Mouse (Mus musculus): ENCODE results near the gene Lrrfip1. TPM values are rescaled to one million over a fixed set of nuclear protein-coding genes. Genes with fewer than 3 reads are reported as not detected.

Gene Lrrfip1
- polyA plus RNA-seq, 1 experiment: 16.6 TPM

DNA sequence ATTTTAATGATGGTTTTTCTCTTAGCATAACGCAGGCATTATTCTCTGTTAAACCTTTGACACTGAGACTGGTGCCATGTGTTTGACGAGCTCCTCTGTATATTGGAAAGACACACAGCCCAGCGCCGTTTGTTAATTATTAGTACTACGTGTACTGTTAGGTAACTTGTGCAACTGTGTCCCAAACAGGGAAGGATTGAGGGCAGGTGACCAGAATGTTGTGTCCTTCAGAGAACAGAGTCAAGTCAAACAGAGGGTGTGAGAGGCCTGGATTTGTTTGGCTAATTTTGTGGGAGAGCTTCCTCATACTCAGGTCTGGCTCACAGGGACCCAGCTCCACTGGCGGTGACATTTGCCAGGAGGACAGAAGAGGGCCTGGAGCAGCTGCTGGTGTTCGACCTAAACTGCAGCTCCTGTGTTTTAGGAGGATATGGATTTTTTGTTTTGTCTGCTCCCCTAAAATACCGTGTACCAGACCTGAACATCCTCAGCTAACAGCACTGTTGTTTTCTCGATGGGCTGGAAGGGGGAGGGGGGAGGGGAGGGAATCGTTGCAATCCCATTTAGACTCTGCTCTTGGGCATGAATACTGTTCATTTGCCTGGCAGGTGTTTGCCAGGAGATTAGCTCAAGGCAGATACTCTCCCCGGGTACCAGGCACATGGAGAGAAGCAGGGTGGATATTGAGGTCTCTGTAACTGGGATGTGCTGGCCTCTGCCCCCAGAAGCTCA, 103.3 kb downstream of the Lrrfip1 start:
- H3K27ac ChIP-seq (ENCODE audit: insufficient read depth, low read length): no peak overlapping the region

DNA sequence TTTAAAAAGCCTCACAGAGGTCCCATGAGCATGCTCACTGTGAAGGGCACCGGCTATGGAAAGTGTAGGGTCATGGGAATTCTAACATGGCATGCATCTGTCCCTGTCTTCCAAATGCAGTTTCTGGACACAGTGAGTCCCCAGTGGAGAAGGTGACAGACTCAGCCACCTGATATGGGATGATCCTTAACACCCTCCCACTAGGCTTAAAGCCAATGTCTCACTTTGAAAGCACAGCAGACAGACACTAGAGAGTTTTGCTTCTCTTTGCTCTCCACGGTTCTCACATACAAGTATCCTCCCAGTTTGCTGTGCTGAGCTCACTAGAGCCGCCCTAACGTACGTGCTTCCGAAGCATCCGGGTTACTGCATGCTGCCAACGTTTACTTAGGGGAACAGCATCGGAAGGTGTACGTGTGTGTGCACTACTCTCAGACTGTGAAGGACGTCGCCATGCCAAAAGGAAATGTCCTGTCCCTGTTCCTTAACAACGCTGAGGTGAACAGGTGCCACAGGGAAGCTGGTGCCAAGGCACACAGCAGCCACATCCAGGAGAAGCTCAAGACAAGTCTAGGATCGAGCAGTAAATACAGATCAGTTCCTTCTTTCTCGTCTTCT, 104.9 kb downstream of the Lrrfip1 start:
- WGBS: 94% methylated on average over 15 of the region's 15 CpGs
- DNase-seq (ENCODE audit: low read depth in 1 of 2, low spot score in 2 of 2): no peak
- peaks cover 25% of the 10 kb centered on the region for H3K36me3 ChIP-seq (ENCODE audit: control insufficient read depth, insufficient read depth, low read length)

More for the DNA sequence above, 103.3 kb downstream of the Lrrfip1 start:
- Histone ChIP-seq H3K4me3 (ENCODE audit: extremely low read depth, insufficient read depth, insufficient read length) (no peak overlapping the region), H3K36me3 (ENCODE audit: control insufficient read depth, insufficient read depth, low read length) (peaks cover 14% of the 10 kb centered on the region), H3K27me3 (ENCODE audit: control insufficient read depth, insufficient read depth, low read length) (no peaks in the 10 kb centered on the region), H3K4me1 (ENCODE audit: control insufficient read depth, insufficient read depth, insufficient read length) (0 out of 2 replicates have a peak, but pooled peaks cover under 1% of the 10 kb centered on the region)
- WGBS: 88% methylated on average over 11 of the region's 11 CpGs
- DNase-seq (ENCODE audit: low read depth in 1 of 2, low spot score in 2 of 2): no peak
- no peak for TF ChIP-seq POLR2A (IDR thresholded peaks at IDR 0.05; ENCODE audit: low read depth, low read length)
- TF ChIP-seq CTCF (IDR thresholded peaks at IDR 0.05; ENCODE audit: extremely low read depth, insufficient read depth, insufficient read length, insufficient replicate concordance): no peak

DNA sequence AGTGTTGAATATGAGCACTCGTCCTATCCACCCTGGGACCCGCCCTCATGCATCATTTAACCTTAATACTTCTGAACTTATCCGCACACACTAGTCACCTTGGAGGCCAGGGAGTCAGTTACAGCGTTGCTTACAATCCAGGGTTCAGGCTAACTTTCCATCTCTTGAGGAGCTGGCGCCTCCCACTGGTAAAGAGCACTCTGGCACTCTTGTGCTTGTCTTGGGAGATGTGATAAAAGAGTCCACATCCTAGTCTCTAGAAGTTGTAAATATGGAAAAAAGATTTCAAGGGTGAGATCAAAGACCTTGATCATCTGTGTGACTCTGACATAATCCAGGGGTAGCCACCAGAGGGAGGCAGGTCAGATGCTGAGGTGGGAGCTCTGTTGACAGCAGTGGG, 109.0 kb downstream of the Lrrfip1 start:
- TF ChIP-seq CTCF (IDR thresholded peaks at IDR 0.05; ENCODE audit: extremely low read depth, insufficient read depth, insufficient read length, insufficient replicate concordance): no peak
- no peak for TF ChIP-seq POLR2A (IDR thresholded peaks at IDR 0.05; ENCODE audit: low read depth, low read length)
- DNase-seq (ENCODE audit: low read depth in 1 of 2, low spot score in 2 of 2): no peak
- no peak overlapping the region for H3K4me3 ChIP-seq (ENCODE audit: extremely low read depth, insufficient read depth, insufficient read length)
- H3K27ac ChIP-seq (ENCODE audit: insufficient read depth, low read length): no peak overlapping the region
- 91% methylated on average over 5 of the region's 5 CpGs for WGBS
- peaks cover 44% of the 10 kb centered on the region for H3K36me3 ChIP-seq (ENCODE audit: control insufficient read depth, insufficient read depth, low read length)
- no peaks in the 10 kb centered on the region for H3K27me3 ChIP-seq (ENCODE audit: control insufficient read depth, insufficient read depth, low read length)
- H3K4me1 ChIP-seq (ENCODE audit: control insufficient read depth, insufficient read depth, insufficient read length): no peaks in the 10 kb centered on the region

More for the DNA sequence above, 104.9 kb downstream of the Lrrfip1 start:
- TF ChIP-seq POLR2A (IDR thresholded peaks at IDR 0.05; ENCODE audit: low read depth, low read length): no peak
- no peak for TF ChIP-seq CTCF (IDR thresholded peaks at IDR 0.05; ENCODE audit: extremely low read depth, insufficient read depth, insufficient read length, insufficient replicate concordance)
- no peak overlapping the region for H3K4me3 ChIP-seq (ENCODE audit: extremely low read depth, insufficient read depth, insufficient read length)
- no peaks in the 10 kb centered on the region for H3K4me1 ChIP-seq (ENCODE audit: control insufficient read depth, insufficient read depth, insufficient read length)
- no peak overlapping the region for H3K27ac ChIP-seq (ENCODE audit: insufficient read depth, low read length)
- no peaks in the 10 kb centered on the region for H3K27me3 ChIP-seq (ENCODE audit: control insufficient read depth, insufficient read depth, low read length)

DNA sequence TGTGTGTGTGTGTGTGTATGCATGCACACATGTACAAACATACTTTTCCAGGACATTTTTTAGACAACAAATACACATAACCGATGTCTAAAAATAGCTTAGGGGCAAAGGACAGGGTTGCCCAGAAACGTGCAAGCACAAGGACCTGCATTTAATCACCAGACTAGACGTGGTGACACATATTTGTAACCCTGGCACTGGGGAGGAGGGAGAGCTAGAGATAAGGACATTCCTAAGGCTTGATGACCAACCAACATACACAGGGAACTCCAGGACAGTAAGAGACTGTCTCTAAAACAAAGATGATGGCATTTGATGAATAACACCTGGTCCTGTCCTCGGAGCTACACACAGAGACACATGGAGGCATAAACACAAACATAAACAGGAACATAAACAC, 110.8 kb downstream of the Lrrfip1 start:
- 82% methylated on average over 4 of the region's 4 CpGs for WGBS
- H3K27me3 ChIP-seq (ENCODE audit: control insufficient read depth, insufficient read depth, low read length): no peaks in the 10 kb centered on the region
- no peak overlapping the region for H3K27ac ChIP-seq (ENCODE audit: insufficient read depth, low read length)
- no peak overlapping the region for H3K4me3 ChIP-seq (ENCODE audit: extremely low read depth, insufficient read depth, insufficient read length)
- no peak for DNase-seq (ENCODE audit: low read depth in 1 of 2, low spot score in 2 of 2)
- H3K4me1 ChIP-seq (ENCODE audit: control insufficient read depth, insufficient read depth, insufficient read length): no peaks in the 10 kb centered on the region
- H3K36me3 ChIP-seq (ENCODE audit: control insufficient read depth, insufficient read depth, low read length): peaks cover 55% of the 10 kb centered on the region
- TF ChIP-seq POLR2A (IDR thresholded peaks at IDR 0.05; ENCODE audit: low read depth, low read length) (no peak), CTCF (IDR thresholded peaks at IDR 0.05; ENCODE audit: extremely low read depth, insufficient read depth, insufficient read length, insufficient replicate concordance) (no peak)

DNA sequence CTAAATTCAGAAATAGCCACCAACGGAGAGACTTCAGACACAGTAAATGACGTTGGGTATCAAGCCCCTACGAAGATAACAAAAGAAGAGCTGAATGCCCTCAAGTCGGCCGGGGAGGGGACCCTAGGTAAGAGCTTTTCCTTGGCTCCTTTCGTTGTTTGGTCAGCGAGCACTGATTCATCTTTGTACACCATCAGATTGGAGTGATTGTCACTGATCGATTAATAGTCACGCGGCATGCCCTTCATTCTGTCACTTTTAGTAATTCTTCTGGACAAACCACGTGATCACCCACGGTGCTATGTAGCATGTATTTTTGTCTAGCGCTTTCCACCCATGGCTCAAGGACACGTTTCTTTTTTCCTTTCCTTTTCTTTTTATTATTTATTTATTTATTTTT, 113.6 kb downstream of the Lrrfip1 start:
- TF ChIP-seq CTCF (IDR thresholded peaks at IDR 0.05; ENCODE audit: extremely low read depth, insufficient read depth, insufficient read length, insufficient replicate concordance) (no peak), POLR2A (IDR thresholded peaks at IDR 0.05; ENCODE audit: low read depth, low read length) (no peak)
- no peak for DNase-seq (ENCODE audit: low read depth in 1 of 2, low spot score in 2 of 2)
- H3K27me3 ChIP-seq (ENCODE audit: control insufficient read depth, insufficient read depth, low read length): no peaks in the 10 kb centered on the region
- peaks cover 62% of the 10 kb centered on the region for H3K36me3 ChIP-seq (ENCODE audit: control insufficient read depth, insufficient read depth, low read length)
- H3K4me1 ChIP-seq (ENCODE audit: control insufficient read depth, insufficient read depth, insufficient read length): no peaks in the 10 kb centered on the region
- WGBS: 95% methylated on average over 14 of the region's 14 CpGs
- H3K27ac ChIP-seq (ENCODE audit: insufficient read depth, low read length): no peak overlapping the region
- no peak overlapping the region for H3K4me3 ChIP-seq (ENCODE audit: extremely low read depth, insufficient read depth, insufficient read length)

DNA sequence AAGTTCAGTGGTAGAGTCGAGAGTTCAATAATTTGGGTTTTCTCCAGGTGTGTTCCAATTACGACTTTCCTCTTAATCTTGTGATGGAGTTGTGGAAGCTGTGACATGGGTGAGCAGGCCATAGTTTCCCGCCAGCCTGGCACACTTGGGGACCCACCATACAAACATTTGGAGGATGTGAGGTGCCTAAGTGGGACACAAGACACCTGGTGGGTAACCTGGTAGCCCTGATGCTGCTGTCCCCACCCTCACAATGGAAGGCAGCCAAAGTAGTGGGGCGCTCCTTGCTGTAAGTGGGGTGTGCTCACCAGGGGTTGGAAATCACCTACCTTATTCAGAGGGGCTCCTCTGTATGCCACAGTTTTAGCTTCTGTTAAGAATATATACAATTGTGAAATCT, 114.1 kb downstream of the Lrrfip1 start:
- TF ChIP-seq CTCF (IDR thresholded peaks at IDR 0.05; ENCODE audit: extremely low read depth, insufficient read depth, insufficient read length, insufficient replicate concordance) (no peak), POLR2A (IDR thresholded peaks at IDR 0.05; ENCODE audit: low read depth, low read length) (no peak)
- Histone ChIP-seq H3K27me3 (ENCODE audit: control insufficient read depth, insufficient read depth, low read length) (no peaks in the 10 kb centered on the region), H3K36me3 (ENCODE audit: control insufficient read depth, insufficient read depth, low read length) (peaks cover 60% of the 10 kb centered on the region), H3K27ac (ENCODE audit: insufficient read depth, low read length) (no peak overlapping the region), H3K4me3 (ENCODE audit: extremely low read depth, insufficient read depth, insufficient read length) (no peak overlapping the region), H3K4me1 (ENCODE audit: control insufficient read depth, insufficient read depth, insufficient read length) (no peaks in the 10 kb centered on the region)
- 91% methylated on average over 4 of the region's 4 CpGs for WGBS
- DNase-seq (ENCODE audit: low read depth in 1 of 2, low spot score in 2 of 2): no peak

DNA sequence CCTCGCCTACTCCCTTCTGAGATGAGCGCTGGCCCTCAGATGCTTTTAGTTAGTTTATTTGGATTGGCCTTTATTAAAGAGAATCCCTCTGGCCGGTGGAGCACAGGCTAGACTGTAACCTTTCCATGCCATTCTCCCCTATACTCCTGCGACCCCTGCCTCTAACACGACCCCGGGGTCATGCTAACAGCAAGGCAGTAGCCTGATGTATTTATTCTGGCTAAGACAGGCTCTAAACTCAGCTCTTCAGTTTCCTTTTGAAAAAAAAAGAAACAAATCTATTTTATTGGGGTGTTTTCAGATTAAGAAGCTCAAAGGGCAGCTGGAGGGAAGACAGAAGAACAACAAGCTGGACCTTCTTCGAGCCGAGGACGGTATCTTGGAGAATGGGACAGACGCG, 123.6 kb downstream of the Lrrfip1 start:
- DNase-seq (ENCODE audit: low read depth in 1 of 2, low spot score in 2 of 2): no peak
- TF ChIP-seq CTCF (IDR thresholded peaks at IDR 0.05; ENCODE audit: extremely low read depth, insufficient read depth, insufficient read length, insufficient replicate concordance): no peak
- TF ChIP-seq POLR2A (IDR thresholded peaks at IDR 0.05; ENCODE audit: low read depth, low read length): no peak
- Histone ChIP-seq H3K27me3 (ENCODE audit: control insufficient read depth, insufficient read depth, low read length) (no peaks in the 10 kb centered on the region), H3K4me3 (ENCODE audit: extremely low read depth, insufficient read depth, insufficient read length) (no peak overlapping the region), H3K27ac (ENCODE audit: insufficient read depth, low read length) (no peak overlapping the region), H3K36me3 (ENCODE audit: control insufficient read depth, insufficient read depth, low read length) (peaks cover 61% of the 10 kb centered on the region), H3K4me1 (ENCODE audit: control insufficient read depth, insufficient read depth, insufficient read length) (no peaks in the 10 kb centered on the region)
- WGBS: 94% methylated on average over 11 of the region's 11 CpGs

Measured in spleen, adult 2 months (tissue).